In genomic region chr16:48994343-48994693, GRCm38 (mm10) we compare ENCODE assay signal across 8 mouse cellular contexts. TPM values are rescaled to one million over a fixed set of nuclear protein-coding genes. Genes with fewer than 3 reads are reported as not detected.
DNase-seq lines count a peak whose midpoint lies in the region; ATAC-seq and TF ChIP-seq lines count a peak whose summit lies in the region.

No protein-coding gene starts in this region.

- ATAC-seq in heart, embryonic 15.5 days (replicated peaks; ENCODE audit: insufficient number of reproducible peaks, insufficient read depth, low FRiP score, low read depth): peak; percentile 12; the same call in 1 of the 2 replicates
- ATAC-seq in hindbrain, embryonic 16.5 days: no peak
- no peak for ATAC-seq in midbrain, embryonic 13.5 days

- no peaks in the 10 kb centered on the region for H3K27me3 ChIP-seq in heart, embryonic 15.5 days
- no peaks in the 10 kb centered on the region for H3K27me3 ChIP-seq in hindbrain, embryonic 16.5 days (replicated peaks; ENCODE audit: control insufficient read depth, insufficient read depth, low read length)
- H3K27me3 ChIP-seq in midbrain, embryonic 13.5 days: no peaks in the 10 kb centered on the region

- H3K36me3 ChIP-seq in heart, embryonic 15.5 days: peaks cover 8% of the 10 kb centered on the region
- no peaks in the 10 kb centered on the region for H3K36me3 ChIP-seq in hindbrain, embryonic 16.5 days (ENCODE audit: control insufficient read depth, insufficient read depth, low read length)
- peaks cover 3% of the 10 kb centered on the region; the same call in 1 of the 2 replicates for H3K36me3 ChIP-seq in midbrain, embryonic 13.5 days

- no peak for TF ChIP-seq CTCF in bone marrow macrophage, adult 2 months (IDR thresholded peaks at IDR 0.05; ENCODE audit: low read depth, low read length)

- peak overlapping the region; percentile 72 for H3K4me2 ChIP-seq in heart, embryonic 15.5 days
- peak overlapping the region; percentile 92 for H3K4me2 ChIP-seq in hindbrain, embryonic 16.5 days (ENCODE audit: low read length)
- H3K4me2 ChIP-seq in midbrain, embryonic 13.5 days (replicated peaks): peak overlapping the region; percentile 94

- peaks cover 9% of the 10 kb centered on the region for H3K4me1 ChIP-seq in heart, embryonic 15.5 days (replicated peaks)
- peaks cover 9% of the 10 kb centered on the region for H3K4me1 ChIP-seq in bone marrow macrophage, adult 2 months (ENCODE audit: control insufficient read depth, insufficient read depth, low read length)
- peaks cover 5% of the 10 kb centered on the region for H3K4me1 ChIP-seq in hindbrain, embryonic 16.5 days (ENCODE audit: control insufficient read depth, insufficient read depth, low read depth, low read length)
- peaks cover 25% of the 10 kb centered on the region for H3K4me1 ChIP-seq in midbrain, embryonic 13.5 days (replicated peaks)

- peak overlapping the region; percentile 68 for H3K9ac ChIP-seq in heart, embryonic 15.5 days
- H3K9ac ChIP-seq in hindbrain, embryonic 16.5 days (ENCODE audit: low read depth, low read length): peak overlapping the region; percentile 98
- peak overlapping the region; percentile 69 for H3K9ac ChIP-seq in midbrain, embryonic 13.5 days (replicated peaks)

- H3K9me3 ChIP-seq in heart, embryonic 15.5 days (replicated peaks): no peaks in the 10 kb centered on the region
- H3K9me3 ChIP-seq in hindbrain, embryonic 16.5 days (ENCODE audit: control insufficient read depth, low read length): no peaks in the 10 kb centered on the region
- no peaks in the 10 kb centered on the region for H3K9me3 ChIP-seq in midbrain, embryonic 13.5 days

- peak overlapping the region; percentile 85 for H3K4me3 ChIP-seq in heart, embryonic 15.5 days
- H3K4me3 ChIP-seq in bone marrow macrophage, adult 2 months (ENCODE audit: insufficient read depth, low read length): peak overlapping the region; percentile 79
- peak overlapping the region; percentile 82 for H3K4me3 ChIP-seq in hindbrain, embryonic 16.5 days (ENCODE audit: low read length)
- peak overlapping the region; percentile 88 for H3K4me3 ChIP-seq in midbrain, embryonic 13.5 days (replicated peaks)

- peak overlapping the region; percentile 41; the same call in 1 of the 2 replicates for H3K27ac ChIP-seq in heart, embryonic 15.5 days
- H3K27ac ChIP-seq in bone marrow macrophage, adult 2 months (ENCODE audit: insufficient read depth, low read depth, low read length): peak overlapping the region; percentile 29; the same call in 1 of the 2 replicates
- H3K27ac ChIP-seq in hindbrain, embryonic 16.5 days (ENCODE audit: low read depth, low read length): no peak overlapping the region
- no peak overlapping the region for H3K27ac ChIP-seq in midbrain, embryonic 13.5 days

- no peak for TF ChIP-seq POLR2A in bone marrow macrophage, adult 2 months (IDR thresholded peaks at IDR 0.05; ENCODE audit: borderline replicate concordance, low read depth, low read length)

- no peak for DNase-seq in heart, postnatal 4 days
- DNase-seq in left cerebral cortex, adult 11 months (ENCODE audit: low spot score): no peak
- DNase-seq in adrenal gland, adult 8-10 months: no peak
- no peak for DNase-seq in thymus, adult 18-20 months

- 0% methylated on average over 18 of the region's 18 CpGs for WGBS in heart, embryonic 15.5 days
- under 1% methylated on average over 17 of the region's 18 CpGs for WGBS in hindbrain, embryonic 16.5 days
- WGBS in midbrain, embryonic 13.5 days: 0% methylated on average over 18 of the region's 18 CpGs

RNA-seq across cellular contexts. Expression of gene Cip2a, which starts 0.3 kb away (rescaled TPM):
- 18.2 and 19.3 TPM in 2 replicates for polyA plus RNA-seq in heart, embryonic 15.5 days (2015; fragmentation: Nextera tagmentation; extraction: Ambion mirVana)
- total RNA-seq in heart, postnatal 4 days (2021): 10 to 100 TPM; 22.3 to 28.5 TPM
- polyA plus RNA-seq in bone marrow macrophage, adult 2 months (2012; ENCODE audit: insufficient read depth, insufficient read length, missing spikeins): 22.4 and 23.7 TPM in 2 replicates
- polyA plus RNA-seq in hindbrain, embryonic 16.5 days (2015; fragmentation: Nextera tagmentation; extraction: Ambion mirVana): 6.0 and 7.6 TPM in 2 replicates
- polyA plus RNA-seq in midbrain, embryonic 13.5 days (2015; fragmentation: Nextera tagmentation; extraction: Ambion mirVana): 14.9 and 18.3 TPM in 2 replicates
- total RNA-seq in adrenal gland, adult 8-10 months (2022): 1 to 10 TPM in 3 of 4 experiments, under 1 TPM in 1; 0.78 to 2.6 (median 1.9) TPM

RNA-seq across cellular contexts. Expression of gene Dzip3, which starts 0.4 kb away (rescaled TPM):
- 14.9 and 15.4 TPM in 2 replicates for polyA plus RNA-seq in heart, embryonic 15.5 days (2015; fragmentation: Nextera tagmentation; extraction: Ambion mirVana)
- total RNA-seq in heart, postnatal 4 days (2021): 10 to 100 TPM; 12.3 to 15.0 TPM
- polyA plus RNA-seq in bone marrow macrophage, adult 2 months (2012; ENCODE audit: insufficient read depth, insufficient read length, missing spikeins): 6.6 and 13.1 TPM in 2 replicates
- 53.5 and 55.2 TPM in 2 replicates for polyA plus RNA-seq in hindbrain, embryonic 16.5 days (2015; fragmentation: Nextera tagmentation; extraction: Ambion mirVana)
- polyA plus RNA-seq in midbrain, embryonic 13.5 days (2015; fragmentation: Nextera tagmentation; extraction: Ambion mirVana): 50.8 and 52.9 TPM in 2 replicates
- total RNA-seq in adrenal gland, adult 8-10 months (2022): 10 to 100 TPM; 19.0 to 27.9 (median 23.1) TPM

Comparison
In these comparisons a context has a peak if more than half of its experiments do, and no peak if none do; other contexts are left out.
1. H3K27ac ChIP-seq: peak in heart, embryonic 15.5 days (single experiment) and bone marrow macrophage, adult 2 months (single experiment); none in hindbrain, embryonic 16.5 days (single experiment) and midbrain, embryonic 13.5 days (single experiment).
2. Peak in every context shown above with its lines, with median percentiles within 50 percentile points of each other: H3K4me2 ChIP-seq, H3K4me3 ChIP-seq and H3K9ac ChIP-seq.